Mouse (Mus musculus) brain, embryonic 14.5 days (tissue): ENCODE results near the gene Angpt4. TPM values are rescaled to one million over a fixed set of nuclear protein-coding genes. Genes with fewer than 3 reads are reported as not detected.

ENCODE experiments used
- DNase-seq: peaks from one replicate; pipeline ENCODE4 v3.0.0-alpha.2; 2011; ENCODE audit warnings: low read depth
- CTCF ChIP-seq: fragments of 200-500 bp; IDR thresholded peaks from 2 replicates; pipeline ENCODE4 v1.5.1; 2012; ENCODE audit warnings: inconsistent platforms, mild to moderate bottlenecking, moderate library complexity, borderline replicate concordance; ENCODE audit not compliant: insufficient read depth, insufficient read length; ENCODE audit errors: extremely low read depth
- POLR2A ChIP-seq: fragments of 200-500 bp; IDR thresholded peaks from 2 replicates; pipeline ENCODE4 v1.6.1; 2012; ENCODE audit warnings: mild to moderate bottlenecking, inconsistent platforms, borderline replicate concordance; ENCODE audit not compliant: poor library complexity, insufficient read depth, insufficient read length, severe bottlenecking; ENCODE audit errors: extremely low read depth
- polyA plus RNA-seq: library from polyadenylated mRNA; depleted of rRNA; stranded (reverse); fragments of >200 nt; gene quantifications from 2 replicates; pipeline ENCODE4 v1.2.3, GENCODE M21; 2012

Angpt4 gene
- polyA plus RNA-seq, 1 experiment, result 0.12 TPM

DNA sequence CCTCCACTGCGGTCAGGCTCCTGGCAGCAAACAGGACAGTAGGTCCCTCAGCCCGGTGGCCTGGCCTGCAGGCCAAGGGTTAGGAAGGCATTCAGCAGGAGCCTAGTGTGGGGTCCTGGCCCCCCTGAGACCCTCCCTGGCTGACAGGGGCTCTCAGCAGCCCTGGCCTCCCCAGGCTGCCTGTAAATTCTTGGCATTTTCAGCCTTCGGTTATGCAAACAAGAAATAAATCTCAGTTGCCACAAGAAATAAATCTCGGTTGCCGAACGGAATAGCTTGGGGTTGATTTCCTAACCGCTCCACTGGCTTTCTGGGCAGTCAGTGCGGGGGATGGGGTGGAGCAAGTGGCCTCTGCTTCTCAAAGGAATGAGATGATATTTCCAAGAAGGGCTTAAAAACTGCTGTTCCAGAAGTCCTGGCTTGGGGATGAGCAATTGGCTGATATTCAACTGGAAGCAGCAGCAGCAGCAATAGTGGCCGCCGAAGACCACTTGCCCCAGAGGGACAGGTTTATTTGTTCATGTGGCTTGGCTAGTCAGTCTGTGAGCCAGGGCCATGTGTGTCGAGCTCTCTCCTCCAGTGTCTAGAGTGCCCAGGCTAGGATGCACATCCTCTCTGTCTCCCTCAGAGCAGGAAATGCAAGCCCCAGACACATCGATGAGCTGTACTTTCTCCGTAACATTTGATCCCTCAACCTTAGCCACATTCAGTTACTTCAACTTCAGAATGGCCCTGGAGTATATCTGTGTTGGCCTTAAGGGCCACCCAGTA, 5.2 kb downstream of the Angpt4 start:
- DNase-seq, result no peak
- TF ChIP-seq POLR2A (no peak), CTCF (no peak)

DNA sequence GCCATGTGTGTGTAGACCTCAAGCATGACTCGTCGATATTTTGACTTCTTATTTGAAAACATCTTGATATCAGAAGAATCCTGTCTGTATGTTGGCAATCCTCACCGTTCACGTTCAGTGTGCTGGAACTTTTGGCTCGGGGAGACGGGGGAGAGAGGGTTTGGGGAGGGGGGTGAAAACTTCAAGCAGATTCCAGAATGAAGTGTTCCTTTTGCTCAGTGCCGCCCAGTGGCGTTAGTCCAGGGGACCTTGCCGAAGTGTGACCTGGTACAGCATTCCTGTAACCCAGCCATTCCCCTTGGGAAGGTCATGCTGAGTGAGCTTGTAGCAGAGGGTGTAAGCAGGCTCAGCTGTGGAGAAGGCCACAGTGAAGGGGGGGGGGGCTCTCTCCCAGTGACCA, 8.1 kb downstream of the Angpt4 start:
- TF ChIP-seq POLR2A, result no peak
- TF ChIP-seq CTCF, result no peak

DNA sequence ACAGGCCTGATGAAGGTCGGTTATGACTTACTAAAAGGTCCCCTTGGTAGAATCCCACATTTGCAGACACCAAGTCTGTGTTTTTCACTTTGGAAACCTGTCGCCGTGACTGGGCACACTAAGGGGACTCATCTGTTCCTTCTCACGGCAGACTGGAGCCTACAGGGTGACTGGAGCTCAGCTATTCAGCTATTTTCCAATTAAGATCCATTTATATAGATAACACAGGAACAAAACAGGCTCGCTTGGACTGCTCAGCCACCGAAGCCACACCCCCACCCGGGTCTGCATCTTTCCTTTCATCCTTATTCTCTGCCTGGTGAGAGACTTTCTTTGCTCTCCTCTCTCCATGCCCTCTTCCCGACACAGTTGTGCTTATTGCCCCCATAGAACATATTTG, 10.1 kb downstream of the Angpt4 start:
- TF ChIP-seq CTCF (no peak), POLR2A (no peak)
- no peak for DNase-seq

More for the DNA sequence above, 8.1 kb downstream of the Angpt4 start:
- DNase-seq, result no peak

DNA sequence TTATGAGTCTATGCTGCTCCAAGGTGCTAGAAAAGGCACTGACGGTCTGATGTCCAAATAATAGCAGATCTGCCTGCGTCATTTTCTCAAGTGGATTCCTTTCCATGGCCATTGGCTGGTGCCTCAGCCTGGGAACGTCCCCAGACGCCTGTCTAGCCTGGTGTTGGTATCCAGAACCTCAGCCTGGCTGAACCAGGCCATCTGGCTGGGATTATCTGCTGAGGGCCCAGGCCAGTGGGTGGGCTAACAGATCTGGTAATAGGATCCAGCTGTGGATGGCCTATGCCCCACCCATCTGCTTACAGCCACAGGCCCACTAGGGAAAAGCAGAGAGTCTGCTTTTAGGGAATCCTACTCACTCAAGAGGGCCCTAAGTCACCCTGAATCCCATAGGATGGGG, 10.6 kb downstream of the Angpt4 start:
- no peak for TF ChIP-seq CTCF
- TF ChIP-seq POLR2A, result no peak
- no peak for DNase-seq

DNA sequence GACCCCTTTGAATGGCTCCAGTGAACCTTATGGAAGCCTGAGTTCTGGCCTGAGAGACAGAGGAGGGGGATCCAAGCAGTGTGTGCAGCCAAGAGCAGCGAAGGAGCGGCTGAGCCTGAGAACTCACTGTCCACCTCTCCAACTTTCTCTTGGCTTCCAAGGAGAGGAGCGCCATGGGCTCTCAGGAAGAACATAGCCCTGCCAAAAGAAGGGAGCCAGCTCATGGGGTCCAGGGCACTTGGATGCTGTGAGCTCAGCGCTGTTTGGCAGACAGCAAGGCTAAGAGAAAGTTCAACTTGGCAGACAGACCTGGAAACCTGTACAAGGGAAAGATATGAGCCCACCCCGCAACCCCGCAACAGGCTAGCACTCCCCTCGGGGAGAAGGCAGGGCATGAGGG, 13.3 kb downstream of the Angpt4 start:
- DNase-seq, result no peak
- TF ChIP-seq POLR2A, result no peak
- no peak for TF ChIP-seq CTCF

DNA sequence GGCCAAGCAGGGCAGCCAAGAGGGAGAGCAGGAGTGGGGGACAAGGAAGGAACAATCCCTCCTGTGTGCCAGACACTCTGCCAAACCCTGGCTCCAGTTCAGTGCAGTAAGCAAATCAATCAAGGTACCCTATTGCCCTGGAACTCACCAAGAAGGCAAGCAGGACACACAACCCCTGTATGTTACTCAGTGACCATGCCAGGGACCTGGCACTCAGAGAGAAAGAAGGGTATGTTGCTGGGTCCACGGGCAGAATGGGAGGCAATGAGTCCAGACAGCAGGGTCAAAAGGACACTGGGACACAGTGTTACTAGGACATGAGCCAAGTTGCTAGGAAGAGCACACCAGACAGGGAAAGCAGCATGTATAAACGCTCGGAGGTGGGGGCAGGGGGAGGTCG, 14.7 kb downstream of the Angpt4 start:
- TF ChIP-seq CTCF (no peak), POLR2A (no peak)
- DNase-seq, result no peak

DNA sequence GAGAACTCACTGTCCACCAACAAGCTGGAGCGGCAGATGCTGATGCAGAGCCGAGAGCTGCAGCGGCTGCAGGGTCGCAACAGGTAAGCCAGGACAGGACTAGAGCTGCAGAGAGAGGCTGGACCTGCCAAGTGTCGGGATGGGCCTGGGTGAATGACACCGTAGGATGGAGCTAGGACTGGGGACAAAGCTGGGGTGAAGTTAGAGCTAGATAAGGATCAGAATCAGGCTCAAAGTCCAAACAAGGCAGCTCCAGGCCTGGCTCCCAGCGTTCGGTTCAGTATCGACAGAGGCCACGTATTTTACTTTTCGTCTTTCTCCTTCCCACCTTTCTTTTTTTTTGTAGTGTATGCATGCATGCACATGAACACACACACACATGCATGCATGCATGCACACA, 16.1 kb downstream of the Angpt4 start:
- no peak for TF ChIP-seq POLR2A
- no peak for TF ChIP-seq CTCF

DNA sequence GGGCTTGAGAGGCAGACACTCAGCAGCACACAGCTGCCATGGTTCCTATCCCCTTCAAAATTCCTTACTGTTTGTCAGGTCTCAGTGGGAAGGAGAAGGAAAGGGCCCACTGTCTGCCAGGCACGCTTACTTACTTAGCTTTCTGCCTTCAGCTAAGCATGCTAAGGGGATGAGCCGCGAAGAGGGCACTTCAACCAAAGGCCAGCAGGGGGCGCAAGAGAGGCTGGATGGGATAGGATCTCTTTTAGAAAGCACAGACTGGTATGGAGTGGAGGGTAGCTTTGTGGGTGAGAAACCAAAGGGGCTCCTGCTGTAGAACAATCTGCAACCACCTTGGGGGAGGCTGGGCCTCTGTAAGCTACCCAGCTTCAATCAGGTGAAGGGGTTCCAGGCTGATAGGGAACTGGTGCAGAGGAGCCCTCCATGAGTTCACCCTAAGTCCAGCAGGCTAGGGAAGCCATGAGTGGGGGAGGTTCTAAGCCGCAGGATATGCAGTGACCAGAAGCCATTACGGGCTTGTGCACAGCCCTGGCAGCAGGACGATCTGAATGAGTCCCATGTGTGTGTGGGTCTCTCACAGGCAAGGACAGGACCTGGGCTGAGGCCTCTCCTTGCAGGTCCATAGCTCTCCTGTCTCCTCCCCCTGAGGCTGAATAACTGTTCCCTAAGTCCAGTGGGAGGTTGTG, 19.5 kb downstream of the Angpt4 start:
- TF ChIP-seq POLR2A, result no peak
- peak; percentile 93 for TF ChIP-seq CTCF
- peak; percentile 82 for DNase-seq

More for the DNA sequence above, 16.1 kb downstream of the Angpt4 start:
- DNase-seq, result no peak

DNA sequence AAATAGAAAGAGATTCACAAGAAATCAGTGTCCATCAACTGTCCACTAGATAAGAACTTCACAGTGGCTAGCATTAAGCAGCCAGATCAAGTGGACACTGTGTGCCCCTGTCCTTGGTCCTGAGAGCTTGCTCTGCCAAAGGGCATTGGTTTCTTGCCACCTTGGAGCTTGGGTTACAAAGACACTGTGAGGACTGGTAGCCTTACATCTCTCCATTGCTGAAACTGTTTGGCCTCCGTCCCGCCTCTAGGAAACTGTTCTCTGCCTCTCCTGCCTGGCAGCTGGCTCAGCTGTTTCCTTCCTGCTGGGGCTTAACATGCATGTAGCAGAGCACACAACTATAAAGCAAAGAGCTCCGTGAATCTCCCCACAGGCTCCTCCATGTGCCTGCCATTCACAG, 26.9 kb downstream of the Angpt4 start:
- DNase-seq, result peak; percentile 18
- TF ChIP-seq POLR2A (no peak), CTCF (no peak)

DNA sequence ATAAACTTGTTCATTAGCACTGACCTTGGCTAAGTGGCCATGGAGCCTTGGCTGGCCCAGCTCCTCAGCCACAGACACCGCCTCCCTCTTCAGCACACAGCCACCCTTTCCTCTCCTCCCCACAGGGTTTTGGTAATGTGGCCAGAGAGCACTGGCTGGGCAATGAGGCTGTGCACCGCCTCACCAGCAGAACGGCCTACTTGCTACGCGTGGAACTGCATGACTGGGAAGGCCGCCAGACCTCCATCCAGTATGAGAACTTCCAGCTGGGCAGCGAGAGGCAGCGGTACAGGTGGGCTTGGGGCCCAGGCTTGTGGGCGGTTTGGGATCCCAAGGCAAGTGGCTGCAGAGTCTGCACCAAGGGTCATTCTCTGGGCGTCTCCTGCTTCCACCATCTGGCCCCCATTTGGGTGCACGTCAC, 27.8 kb downstream of the Angpt4 start:
- DNase-seq, result peak; percentile 53
- TF ChIP-seq POLR2A (no peak), CTCF (no peak)

DNA sequence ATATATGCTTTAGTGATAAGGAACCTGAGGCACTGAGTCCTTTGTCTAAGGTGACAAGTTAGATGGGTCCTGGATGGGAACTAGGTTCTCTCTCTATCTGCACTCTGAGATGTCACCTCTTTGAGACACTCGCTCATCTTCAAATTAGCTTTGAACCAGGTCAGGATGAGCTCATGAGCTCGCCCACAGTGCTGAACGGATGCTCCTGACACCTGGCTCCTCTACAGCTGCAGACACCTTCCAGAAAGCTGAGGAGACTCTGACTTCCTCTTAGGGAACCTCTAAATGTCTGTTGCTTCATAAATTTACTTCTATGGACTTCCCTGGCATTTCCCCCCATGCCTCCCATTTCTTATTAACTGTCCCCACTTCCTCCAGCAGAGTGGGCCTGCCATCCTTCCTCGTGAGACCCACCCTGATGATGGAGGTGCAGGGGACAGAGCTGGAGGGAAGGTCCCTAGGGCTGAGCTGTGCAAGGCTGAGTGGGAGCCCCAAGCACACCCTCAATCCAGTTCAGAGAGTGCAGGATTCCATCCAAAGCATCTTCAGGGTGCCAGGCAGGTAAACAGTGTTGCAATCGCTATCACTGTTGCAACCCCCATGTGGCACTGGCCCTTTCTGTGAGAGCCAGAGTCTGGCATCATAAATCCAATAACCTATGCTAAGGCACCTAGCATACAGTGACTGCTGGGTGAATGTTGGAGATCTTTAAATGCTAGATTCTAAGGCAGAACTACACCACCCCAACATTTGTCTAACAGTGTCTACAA, 28.8 kb downstream of the Angpt4 start:
- TF ChIP-seq CTCF (no peak), POLR2A (no peak)
- no peak for DNase-seq
